Mouse (Mus musculus) heart, postnatal 25 days (tissue): Measurements from ENCODE around the gene Car5a. TPM values are rescaled to one million over a fixed set of nuclear protein-coding genes. Genes with fewer than 3 reads are reported as not detected.

ENCODE experiments used
- DNase-seq: peaks from one replicate; pipeline ENCODE4 v3.0.0; 2022; ENCODE audit warnings: low spot score
- intact Hi-C: fragments of 180-260 bp; cut with DNase I; formaldehyde crosslinking; loops from one replicate; pipeline ENCODE4 v1.15.1; 2025
- total RNA-seq, 2 experiments: library from RNA; stranded (reverse); gene quantifications; 2 replicates each; pipeline ENCODE4 v1.2.3; 2021

The Car5a gene
- total RNA-seq, 2 experiments from 2014 or later, result not detected

DNA sequence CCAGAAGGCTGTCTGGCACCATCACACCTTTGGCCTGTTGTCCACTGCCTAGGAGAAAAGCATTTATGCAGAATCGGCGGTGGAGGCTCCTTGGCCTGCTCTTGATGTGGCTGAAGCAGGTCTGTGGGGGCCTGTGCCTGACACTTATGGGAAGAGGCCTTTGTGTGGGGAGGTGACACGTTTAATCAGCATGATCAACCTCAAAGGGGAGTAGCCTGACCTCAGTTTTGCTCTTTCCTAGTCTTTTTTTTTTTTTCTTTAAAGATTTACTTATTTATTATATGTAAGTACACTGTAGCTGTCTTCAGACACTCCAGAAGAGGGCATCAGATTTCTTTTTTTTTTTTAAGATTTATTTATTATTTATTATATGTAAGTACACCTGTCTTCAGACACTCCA lies 18.2 kb upstream of the Car5a start:
- intact Hi-C loops, result no loop called here
- no peak for DNase-seq

DNA sequence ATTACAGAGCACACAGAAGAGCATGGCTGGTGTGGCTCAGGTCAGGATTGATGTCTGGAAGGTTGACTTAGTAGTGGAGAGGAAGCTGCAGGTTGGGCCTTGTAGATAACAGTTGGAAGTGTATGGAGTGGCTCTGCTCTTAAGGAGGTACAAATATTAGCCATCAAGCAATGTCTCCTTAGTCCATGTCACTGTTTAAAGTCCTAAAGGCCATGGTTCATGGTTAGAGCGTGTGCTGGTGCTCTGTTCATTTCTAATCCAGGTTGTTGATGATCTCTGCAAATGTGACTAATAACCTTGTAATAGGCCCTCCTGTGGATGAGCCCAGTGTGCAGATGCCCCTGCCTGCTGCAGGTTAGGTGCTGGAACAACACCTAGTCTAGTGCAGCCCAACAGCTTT lies 13.7 kb upstream of the Car5a start:
- intact Hi-C loops, result no loop called here
- DNase-seq, result no peak

DNA sequence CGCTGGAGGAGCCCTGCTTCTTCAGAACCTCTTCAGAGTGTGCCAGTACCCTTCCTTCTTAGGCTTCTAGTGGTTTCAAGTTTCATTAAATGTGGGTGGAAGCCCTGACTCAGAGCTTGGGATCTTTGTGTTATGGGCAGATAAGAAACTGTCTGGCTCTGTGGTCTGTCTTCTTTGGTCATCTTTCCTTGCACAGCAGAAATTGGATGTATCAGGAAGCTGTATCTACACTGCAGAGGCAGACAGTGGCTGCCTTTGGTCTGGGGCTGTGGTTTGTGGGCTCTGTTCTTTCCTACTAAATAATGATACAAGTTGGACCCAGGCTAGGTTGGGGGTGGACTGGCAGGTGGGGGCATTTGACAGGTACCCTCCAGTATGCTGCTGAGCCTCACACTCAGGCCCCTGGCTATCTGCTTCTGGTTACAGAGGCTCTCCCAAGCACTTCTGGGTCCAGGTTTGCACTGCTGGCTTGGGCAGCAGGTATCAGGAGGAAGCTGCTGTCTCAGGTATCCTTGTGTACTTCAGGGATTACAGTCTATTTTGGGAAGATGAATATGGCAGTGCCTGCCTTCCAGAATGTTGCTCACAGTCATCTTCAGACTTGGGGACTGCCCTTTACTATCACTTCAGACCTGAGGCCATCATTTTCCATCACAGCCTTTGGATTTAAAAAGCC lies 11.3 kb upstream of the Car5a start:
- intact Hi-C loops, result no loop called here
- DNase-seq, result no peak

DNA sequence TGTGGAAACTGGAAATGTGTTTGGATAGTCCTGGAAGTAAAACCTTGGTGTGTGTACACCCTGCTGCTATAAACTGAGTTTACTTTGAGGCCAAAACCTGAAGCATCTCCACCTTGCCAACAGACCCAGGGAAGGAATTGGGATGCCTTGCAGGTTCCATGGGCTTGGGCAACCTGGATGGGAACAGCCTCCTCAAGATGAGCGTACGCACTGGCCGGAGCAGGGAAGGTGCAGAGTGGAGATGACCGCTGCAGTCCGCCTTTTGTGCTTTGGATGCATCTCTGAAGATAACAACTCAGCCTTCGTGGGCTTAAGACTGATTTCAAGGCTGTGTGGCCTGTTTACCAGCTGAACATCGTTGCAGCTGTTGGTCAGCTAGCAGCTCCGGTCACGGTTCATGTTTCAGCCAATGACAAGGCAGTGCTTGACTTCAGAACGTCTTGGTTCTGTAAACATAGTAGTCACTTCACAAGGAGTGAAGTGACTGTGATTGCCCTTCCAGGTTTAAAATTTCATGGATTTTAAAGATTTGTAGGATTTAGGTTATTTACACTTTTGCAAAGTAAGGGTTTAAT lies 10.4 kb upstream of the Car5a start:
- intact Hi-C loops, result no loop called here
- DNase-seq, result no peak

DNA sequence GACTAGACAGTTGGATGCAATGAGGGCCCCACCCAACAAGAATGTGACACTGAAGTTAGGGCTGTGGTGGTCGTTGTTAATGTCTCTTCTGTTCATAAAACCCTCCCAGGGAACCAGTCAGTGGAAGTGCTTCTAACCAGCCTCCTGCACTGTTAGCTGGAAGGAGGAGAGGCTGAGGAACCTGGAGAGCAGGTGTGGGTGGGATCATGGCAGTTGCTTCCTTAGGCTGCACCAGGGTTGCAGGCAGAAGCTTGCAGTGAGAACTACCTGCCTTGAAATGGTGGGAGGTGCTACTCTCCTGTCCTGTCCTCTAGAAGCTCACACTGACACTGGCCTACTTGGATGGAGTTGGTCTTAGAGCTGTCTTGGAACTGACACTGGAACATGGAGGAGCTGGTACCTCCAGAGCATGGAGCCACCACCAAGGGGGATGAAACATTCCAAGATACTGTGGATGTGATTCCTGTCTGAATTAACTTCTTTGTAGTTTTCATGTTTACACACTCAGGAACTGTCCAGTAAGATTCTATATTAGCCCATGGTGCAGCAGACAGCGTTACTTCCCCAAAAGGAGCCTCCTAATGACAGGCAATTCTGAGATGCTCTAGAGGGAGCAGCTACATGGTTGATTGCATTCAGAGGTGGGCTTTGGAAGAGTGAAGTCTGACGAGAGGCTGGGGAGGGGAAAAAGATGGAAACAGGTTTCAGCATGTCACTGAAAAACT lies 9.3 kb upstream of the Car5a start:
- intact Hi-C loops, result no loop called here
- no peak for DNase-seq

DNA sequence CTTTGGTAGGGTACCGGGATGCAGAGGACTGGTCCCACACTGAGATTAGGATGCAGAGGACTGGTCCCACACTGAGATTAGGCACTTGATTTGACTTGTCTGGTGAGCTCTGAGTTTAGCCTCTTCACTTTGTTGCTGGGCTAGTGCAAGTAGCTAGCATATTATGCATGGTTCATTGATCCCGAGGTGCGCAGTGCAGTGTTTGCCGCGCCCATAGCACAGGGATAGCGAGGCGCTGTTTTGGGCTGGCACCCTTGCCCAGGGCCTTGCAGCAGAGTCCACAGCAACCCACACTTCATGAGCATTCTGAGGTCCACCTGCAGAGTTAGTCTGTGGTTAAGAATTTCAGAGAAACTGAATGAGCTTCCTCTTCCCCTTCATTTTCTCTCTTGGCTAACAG lies 8.1 kb upstream of the Car5a start:
- intact Hi-C loops, result no loop called here

DNA sequence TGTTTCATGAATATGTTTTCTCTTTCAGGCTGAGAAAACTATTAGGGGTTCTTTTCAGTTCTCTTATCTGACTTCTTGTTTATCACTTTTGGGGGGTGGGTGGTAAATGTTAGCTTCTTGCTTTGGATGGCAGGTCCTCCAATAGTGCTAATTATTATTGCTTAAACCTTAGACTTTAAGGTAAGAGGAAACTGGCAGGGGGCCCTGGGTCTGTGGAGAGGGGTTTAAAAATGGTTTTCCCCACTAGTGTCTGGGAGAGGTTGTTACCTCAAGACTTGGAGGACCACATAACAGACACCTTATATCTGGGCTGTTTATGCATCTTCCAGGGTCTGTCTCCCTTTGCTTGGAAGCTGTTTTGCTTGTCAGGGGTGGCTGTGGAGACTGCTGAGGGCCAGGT lies 7.4 kb upstream of the Car5a start:
- no peak for DNase-seq
- intact Hi-C loops, result no loop called here

More for the DNA sequence above, 8.1 kb upstream of the Car5a start:
- no peak for DNase-seq

DNA sequence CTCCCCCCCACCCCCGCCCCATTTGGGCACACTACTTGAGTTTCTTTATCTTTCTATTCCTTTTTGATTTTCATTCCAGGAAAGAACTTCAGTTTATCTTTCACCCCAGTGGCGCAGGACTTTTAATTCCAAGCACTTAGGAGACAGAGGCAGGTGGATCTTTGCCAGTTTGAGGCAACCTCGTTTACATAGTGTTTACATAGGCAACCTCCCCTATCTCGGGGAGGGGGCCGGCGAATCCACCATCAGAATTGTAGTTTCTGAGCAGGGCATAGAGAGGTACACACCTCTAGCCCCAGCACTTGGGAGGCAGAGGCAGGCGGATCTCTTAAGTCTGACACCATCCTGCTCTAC lies 6.9 kb upstream of the Car5a start:
- intact Hi-C loops, result no loop called here

DNA sequence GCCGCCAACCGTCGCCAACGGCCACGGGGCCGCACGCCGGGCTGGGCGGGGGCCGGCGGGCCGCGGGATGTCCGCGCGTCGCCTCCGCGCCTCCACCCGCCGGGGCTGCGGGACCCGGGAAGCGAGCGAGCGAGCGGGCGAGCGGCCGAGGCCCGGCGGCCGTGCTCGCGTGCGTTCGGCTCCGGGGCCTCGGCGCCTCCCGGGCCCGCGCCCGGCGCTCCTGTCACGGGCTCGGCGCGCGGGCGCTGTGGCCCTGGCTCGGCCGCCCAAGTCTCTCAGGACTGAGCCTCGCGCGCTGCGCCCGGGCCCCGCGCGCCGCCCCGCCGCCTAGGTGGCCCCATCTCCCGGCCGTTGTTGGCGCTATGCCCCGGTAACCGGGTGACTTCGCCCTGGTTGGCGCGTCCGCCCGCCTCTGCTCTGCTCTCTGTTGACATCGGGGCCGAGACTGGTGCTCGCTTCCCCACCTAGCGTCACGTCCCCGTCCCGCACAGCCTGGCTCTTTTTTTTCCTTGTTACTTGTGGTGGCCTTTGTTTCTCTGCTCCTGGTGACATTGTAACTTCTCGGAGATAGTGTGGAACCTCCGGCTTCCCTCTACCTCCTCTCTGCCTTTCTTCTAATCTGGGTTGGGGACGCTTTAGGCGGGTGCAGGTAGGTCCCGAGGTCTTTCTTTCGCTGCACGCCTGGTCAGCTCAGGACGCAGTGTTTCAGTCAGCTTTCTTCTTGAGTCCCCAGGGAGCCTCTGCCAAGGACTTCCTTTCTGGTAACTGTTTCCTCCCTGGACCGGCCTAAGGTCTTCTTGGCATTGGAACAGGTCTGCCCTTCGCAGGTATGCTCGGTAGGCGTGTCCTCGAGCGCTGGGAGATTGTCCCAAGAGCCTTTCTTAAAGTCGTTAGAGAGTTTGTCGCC lies 6.3 kb upstream of the Car5a start:
- intact Hi-C loops, result no loop called here
- DNase-seq, result peak; percentile 37

More for the DNA sequence above, 6.9 kb upstream of the Car5a start:
- no peak for DNase-seq

DNA sequence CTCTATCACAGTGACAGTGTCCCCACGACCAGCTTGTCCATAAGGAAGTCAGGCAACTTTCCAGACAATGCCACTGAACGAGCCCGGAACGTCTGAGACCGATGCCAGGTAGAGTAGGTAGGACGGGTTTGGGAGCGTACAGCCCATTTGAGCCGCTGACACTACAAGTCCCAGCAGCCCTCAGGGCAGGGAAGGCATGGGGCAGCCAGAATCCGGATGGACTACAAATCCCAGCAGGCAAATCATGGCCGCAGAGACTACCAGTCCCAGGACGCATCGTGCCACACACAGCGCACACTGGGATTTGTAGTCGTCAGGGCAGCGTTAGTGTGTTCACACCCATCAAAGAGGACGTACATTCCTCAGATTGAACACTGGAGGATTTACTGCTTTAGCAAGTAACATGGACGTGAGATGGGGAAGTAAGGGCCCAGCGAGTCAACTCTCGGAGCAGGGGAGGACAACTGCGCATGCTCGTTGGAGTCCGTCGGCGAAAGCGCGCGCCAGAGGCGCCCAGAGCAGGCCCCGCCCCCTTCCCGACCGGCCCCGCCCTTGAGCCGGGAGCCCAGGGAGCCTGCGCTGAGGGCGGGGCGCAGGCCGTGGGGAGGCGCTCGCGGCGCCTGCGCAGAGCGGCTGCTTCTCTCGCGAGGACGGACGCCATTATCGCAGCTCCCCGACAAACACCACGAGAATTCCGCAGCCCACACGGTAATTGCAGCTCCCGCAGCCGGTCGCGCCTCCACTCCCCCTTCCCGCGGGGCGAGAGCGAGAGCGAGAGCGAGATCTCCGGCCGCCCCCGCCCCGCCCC lies 5.4 kb upstream of the Car5a start:
- DNase-seq, result peak; percentile 97

DNA sequence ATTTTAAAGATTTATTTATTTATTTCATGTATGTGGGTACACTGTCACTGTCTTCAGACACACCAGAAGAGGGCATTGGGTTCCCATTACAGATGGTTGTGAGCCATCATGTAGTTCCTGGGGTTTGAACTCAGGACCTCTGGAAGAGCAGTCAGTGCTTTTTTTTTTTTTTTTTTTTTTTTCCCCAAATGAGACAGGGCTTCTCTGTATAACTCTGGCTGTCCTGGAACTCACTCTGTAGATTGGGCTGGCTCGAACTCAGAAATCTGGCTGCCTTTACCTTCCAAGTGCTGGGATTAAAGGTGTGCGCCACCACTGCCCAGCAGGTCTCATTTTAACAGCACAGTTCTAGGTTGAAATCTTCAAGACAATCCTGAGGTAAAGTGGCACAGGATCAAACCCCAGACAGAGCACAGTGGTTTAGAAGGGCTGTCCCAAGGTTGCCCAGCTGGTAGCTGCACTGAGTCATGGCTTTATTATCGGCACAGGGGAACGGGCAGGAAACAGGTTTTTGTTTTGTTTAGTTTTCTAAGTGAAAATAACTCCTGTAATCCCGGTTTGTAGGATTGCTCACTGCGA lies 4.6 kb upstream of the Car5a start, which contains the start of gene Banp:
TSS of gene Banp (plus strand) at position 529 of the 579 bp plus-strand sequence.
- DNase-seq, result no peak
- intact Hi-C loops, result no loop called here

More for the DNA sequence above, 5.4 kb upstream of the Car5a start:
- intact Hi-C loops, result no loop called here

DNA sequence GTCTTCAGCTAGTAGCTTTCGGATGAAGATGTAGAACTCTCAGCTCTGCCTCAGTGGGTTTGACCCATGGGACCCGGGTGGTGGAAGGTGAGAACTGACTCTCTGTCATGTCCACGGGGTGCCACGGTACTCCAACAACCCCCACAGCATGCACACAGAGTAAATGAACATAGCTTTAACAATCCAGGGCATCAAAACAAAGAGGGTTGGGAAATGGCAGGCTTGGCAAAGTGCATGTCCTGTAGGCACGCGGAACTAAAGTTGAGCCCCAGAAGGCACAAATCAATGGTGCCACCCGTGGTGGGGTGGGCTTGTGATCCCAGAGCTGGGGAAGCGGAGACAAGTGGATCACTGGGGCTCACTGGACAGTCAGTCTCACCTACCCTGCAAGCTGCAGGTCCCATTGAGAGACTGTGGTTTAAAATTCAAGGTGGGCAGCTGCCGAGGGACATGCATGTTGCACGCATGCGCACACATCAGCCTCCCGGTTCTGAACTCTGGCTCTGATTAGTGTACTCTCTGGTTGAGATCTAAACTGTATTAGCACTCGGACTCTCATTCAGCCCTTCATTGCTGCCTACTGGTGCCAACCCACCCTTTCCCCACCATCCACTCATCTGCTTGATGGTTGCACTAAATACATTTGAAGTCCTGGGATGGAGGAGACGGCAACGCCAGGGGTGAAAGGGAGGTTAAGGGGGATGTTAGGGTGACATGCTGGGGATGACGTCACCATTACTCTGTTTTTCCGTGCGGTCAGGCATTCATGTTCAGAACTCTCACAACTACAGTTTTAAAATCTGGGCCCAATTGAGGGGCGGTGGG lies 3.8 kb upstream of the Car5a start:
- intact Hi-C loops, result no loop called here
- no peak for DNase-seq

DNA sequence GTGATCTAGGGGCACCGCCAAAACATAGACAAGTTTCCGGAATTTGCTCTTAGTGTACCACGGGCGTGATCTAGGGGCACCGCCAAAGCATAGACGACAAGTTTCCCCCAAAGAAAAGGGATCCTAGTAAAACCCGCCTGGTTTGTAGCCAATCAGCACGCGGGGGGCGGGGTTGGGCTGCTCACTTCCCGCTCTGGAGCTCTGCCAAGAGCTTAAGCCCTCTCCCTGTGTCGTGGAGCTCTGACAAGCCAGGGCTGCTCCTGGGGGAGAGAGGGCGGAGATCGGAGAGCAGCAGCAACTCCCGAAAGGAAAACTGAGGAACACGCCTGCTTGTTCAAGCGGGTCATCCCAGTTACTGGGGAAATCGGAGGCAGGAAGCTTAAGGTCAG lies 3.0 kb upstream of the Car5a start:
- intact Hi-C loops, result no loop called here
- peak; percentile 87 for DNase-seq

DNA sequence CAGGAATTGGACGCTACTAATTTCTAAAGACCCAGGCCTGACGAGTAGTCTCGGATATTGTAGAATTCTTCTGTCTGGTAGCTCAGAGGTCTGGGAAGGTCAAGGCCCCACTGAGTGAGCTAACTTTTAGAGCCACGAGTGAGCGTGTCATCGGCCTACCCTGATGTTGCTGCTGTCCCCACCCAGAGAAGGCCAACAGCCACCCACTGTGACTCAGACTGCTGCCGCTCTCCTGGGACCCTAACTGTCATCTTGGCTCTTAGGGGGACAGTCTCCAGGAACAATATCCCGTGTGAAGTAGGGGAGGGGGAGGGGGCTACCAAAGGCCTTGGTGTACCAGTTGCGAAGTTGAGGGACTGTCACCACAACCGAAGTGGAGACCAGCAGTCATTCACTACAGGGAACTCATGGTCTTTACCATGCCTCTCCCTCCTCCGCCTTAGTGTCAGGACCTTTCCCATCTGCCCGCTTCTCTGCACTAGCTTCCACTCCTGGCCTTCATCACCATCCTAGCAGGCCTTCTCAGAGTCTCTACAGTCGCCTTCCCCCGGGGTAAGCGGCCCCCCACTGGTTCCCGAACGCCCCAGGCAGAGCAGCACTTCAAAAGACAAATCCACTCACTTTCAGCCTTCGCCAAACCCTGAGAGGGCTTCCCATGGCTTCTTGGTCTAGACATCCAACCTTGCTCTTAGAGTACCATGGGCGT lies 2.5 kb upstream of the Car5a start:
- DNase-seq, result no peak
- intact Hi-C loops, result no loop called here

DNA sequence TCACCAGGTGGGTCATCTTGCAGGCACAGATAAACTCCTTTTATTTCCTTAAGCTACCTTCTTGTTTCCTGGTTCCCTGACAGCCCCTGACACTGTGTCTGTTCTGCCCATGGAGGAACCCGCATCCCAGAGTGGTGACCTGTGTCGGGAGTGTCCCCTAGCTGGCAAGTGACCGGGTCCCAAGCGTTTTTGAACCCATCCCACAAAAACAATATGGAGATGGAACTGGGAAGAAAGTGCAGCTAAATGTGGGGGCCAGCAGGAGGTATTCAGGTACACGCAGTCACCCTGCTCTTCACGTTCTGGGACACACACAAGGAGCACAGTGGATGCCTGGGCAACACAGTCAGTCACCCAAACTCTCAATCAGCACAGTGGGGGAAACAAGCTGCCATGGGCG lies 1.6 kb upstream of the Car5a start:
- no peak for DNase-seq
- intact Hi-C loops, result no loop called here

DNA sequence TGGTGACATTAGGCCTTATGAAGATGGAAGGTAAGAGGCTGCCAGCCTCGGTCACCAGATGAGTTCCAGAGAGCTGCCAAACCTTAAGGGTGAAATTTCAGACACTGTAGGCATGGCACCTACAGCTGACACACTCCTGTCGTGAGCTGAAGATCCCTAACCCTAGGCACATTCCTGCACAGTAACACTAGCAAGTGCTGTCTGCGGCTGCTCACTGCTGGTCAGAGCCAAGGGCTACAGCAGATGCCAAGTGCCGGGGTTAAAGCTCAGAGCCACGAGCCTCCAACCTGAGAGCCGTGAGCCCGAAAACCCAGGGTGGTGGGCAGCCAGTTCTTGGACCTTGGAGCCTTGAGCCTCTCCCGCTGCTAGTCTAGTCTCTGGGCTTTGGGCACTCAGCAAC lies 988 bp downstream of the Car5a start:
- no peak for DNase-seq
- intact Hi-C loops, result no loop called here

DNA sequence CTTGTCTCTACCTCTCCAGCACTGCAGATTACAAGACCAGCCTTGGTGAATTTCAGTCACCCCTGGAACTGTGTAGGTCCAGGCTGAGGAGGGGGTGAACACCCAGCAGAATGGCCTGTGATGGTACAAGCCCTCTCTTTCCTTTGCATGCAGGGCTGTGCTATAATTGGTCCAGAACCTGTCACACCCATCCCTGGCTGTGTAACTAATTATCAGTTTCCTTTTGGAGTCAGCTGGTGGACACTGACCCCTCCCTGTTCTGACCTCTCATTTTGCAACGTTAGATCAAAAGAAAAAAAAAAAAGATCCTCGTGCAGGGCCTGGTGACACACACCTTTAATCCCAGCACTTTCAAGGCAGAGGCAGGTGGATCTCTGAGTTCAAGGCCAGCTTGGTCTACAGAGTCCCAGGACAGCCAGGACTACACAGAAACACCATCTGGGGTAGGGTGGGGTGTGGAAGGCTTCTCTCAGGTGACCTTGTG lies 1.6 kb downstream of the Car5a start:
- no peak for DNase-seq
- intact Hi-C loops, result no loop called here

DNA sequence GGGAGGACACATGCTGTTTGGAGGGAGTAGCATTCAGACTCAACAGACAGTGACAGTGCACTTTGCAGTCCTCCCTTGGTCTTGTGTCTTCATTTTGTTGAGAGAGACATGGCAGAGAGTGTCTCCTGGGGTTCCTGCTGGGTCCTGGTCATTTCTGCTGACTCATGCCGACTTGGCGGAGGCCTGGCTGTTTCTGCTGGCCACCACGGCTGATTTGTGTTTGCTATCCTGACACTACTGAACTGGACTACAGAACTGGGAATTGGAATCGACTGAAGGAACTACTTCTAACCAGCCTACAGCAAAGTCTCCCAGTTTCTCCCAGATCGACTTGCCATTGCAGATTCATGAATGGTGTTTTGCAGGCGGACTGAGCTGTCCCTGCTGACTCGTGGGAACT lies 6.0 kb downstream of the Car5a start:
- DNase-seq, result no peak
- intact Hi-C loops, result no loop called here
